Mouse (Mus musculus): ENCODE measurements around the gene Gm19402. TPM values are rescaled to one million over a fixed set of nuclear protein-coding genes. Genes with fewer than 3 reads are reported as not detected.
A peak's percentile ranks its signal among the peaks of the same experiment; 100 is the strongest.

Gene Gm19402
- total RNA-seq, 2 experiments from 2014 or later: not detected

- no peak for ATAC-seq (ENCODE audit: poor library complexity, severe bottlenecking)
Observed at GRCm38 (mm10) chr10:77667402-77667801, 23.2 kb downstream of the Gm19402 start.

DNA sequence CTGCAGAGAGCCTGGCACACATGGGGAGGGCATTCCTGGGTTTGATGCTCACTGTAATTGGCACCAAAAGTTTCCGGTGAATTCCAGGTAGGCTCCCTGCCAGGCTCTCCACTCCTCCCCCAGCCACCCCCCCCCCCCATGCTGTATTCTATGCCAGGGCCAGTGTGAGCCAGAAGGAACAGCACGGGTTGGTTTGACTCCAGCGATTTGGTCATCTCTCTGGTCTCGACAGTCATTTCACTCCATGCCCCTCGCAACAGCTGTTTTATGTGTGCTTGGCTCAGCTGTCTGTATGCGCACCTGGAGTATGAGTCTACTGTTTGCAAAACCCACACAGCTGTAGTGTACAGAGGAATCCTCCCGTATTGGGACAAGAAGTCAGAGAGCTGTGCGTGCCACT, 24.2 kb downstream of the Gm19402 start:
- ATAC-seq (ENCODE audit: poor library complexity, severe bottlenecking): no peak

- ATAC-seq (ENCODE audit: poor library complexity, severe bottlenecking): no peak
Observed at GRCm38 (mm10) chr10:77663949-77664665, 26.4 kb downstream of the Gm19402 start.

DNA sequence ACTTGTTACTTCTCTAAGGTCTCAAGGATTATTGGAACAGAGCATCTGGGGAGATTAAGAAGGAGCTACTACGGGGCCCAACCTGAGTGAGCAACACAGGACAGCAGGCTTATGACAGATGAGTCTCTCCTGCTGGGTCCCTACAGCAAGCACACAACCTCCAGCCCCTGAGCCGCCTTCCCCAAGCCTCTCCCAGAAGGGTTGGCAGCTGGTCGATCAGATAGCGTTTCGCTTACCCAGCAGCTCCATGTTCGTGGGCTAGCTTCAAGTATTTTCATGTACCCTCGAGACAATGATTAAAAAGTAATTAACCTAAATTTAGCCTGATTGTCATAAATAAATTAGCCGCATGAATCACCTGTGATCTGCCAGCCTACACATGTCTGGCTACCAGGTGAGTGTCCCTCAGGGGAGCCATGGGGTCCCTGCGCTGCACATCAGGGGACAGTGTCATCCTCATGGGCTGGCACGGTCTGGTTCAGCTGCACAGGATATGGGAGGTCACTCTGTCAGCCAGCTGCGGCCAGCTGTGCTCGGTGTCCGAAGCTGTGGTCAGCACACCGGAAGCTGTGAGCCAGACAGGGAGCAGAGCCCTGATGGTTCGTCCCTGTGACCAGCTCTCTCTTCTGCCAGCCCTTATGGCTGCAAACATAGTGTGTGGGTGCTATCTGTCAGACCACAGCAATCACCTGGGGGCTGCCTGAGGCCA, 32.1 kb downstream of the Gm19402 start:
- ATAC-seq (ENCODE audit: poor library complexity, severe bottlenecking): no peak

DNA sequence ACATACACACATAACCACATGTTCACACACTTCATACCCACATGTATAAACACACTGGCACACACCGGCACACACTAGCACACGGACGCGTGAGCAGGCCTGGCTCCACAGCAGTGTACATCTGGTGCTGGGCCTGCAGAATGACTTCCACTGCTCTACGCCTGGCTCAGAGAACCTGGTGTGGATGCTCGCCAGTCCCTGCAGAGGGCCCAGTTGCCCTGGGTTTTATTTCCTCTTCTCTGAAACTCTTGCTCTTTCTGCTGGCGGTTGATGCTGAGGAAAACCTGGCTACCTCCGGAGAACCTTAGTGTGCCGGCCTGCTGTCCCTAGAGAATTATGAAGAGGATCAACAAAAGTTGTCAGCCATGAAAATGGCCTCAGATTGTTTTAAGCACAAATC, 38.5 kb downstream of the Gm19402 start:
- ATAC-seq (ENCODE audit: poor library complexity, severe bottlenecking): no peak

- no peak for ATAC-seq (ENCODE audit: poor library complexity, severe bottlenecking)
Observed at GRCm38 (mm10) chr10:77647901-77648300, 42.7 kb downstream of the Gm19402 start.

- no peak for ATAC-seq (ENCODE audit: poor library complexity, severe bottlenecking)
Observed at GRCm38 (mm10) chr10:77647461-77647860, 43.1 kb downstream of the Gm19402 start.

- ATAC-seq (ENCODE audit: poor library complexity, severe bottlenecking): peak; percentile 91
Observed at GRCm38 (mm10) chr10:77645571-77645970, 45.0 kb downstream of the Gm19402 start.

DNA sequence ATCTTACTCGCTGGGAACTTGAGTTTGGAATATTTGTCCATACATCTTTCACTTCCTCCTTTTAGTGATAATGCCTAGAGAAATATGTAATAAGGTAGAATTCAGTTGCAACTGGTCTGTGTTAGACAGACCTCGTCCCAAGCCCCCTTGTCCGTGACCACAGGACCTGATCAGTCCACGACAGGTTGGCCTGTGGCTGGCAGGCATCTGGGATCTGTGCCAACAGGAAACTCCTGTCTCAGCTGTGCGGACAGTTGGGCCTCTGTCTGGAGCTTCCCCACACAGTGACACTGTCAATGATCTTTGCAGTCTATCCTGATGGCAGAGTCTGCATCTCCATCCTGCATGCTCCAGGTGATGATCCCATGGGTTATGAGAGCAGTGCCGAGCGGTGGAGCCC, 47.4 kb downstream of the Gm19402 start:
- no peak for ATAC-seq (ENCODE audit: poor library complexity, severe bottlenecking)

Other genes with a start within 250 kb of the Gm19402 start
- gene Fam207a, start 175.0 kb downstream of the Gm19402 start, total RNA-seq (2015): 11.5 and 11.7 TPM in 2 replicates
- 36.3 and 46.5 TPM in 2 replicates for gene Fam207a, start 175.0 kb downstream of the Gm19402 start, total RNA-seq (2017)
- gene Itgb2, start 160.5 kb downstream of the Gm19402 start, total RNA-seq (2015): 342 TPM in 2 replicates
- 400 and 419 TPM in 2 replicates for gene Itgb2, start 160.5 kb downstream of the Gm19402 start, total RNA-seq (2017)
- gene Pttg1ip, start 109.0 kb downstream of the Gm19402 start, total RNA-seq (2015): 82.8 and 97.8 TPM in 2 replicates
- 50.0 and 54.8 TPM in 2 replicates for gene Pttg1ip, start 109.0 kb downstream of the Gm19402 start, total RNA-seq (2017)
- 22.1 and 22.7 TPM in 2 replicates for gene Sumo3, start 84.7 kb downstream of the Gm19402 start, total RNA-seq (2015)
- 118 and 137 TPM in 2 replicates for gene Sumo3, start 84.7 kb downstream of the Gm19402 start, total RNA-seq (2017)
- not detected in 2 replicates for gene Gm49325, start 84.6 kb downstream of the Gm19402 start, total RNA-seq (2015)
- not detected in 2 replicates for gene Gm49325, start 84.6 kb downstream of the Gm19402 start, total RNA-seq (2017)
- gene Ube2g2, start 68.5 kb downstream of the Gm19402 start, total RNA-seq (2015): 15.3 and 18.1 TPM in 2 replicates
- gene Ube2g2, start 68.5 kb downstream of the Gm19402 start, total RNA-seq (2017): 27.4 and 40.0 TPM in 2 replicates
- not detected in 2 replicates for gene Tspear, start 4.2 kb downstream of the Gm19402 start, total RNA-seq (2015)
- not detected in 2 replicates for gene Tspear, start 4.2 kb downstream of the Gm19402 start, total RNA-seq (2017)
- not detected in 2 replicates for gene Gm9508, start 6.5 kb upstream of the Gm19402 start, total RNA-seq (2015)
- gene Gm9508, start 6.5 kb upstream of the Gm19402 start, total RNA-seq (2017): not detected in 2 replicates
- gene Gm10272, start 15.9 kb upstream of the Gm19402 start, total RNA-seq (2015): not detected in 2 replicates
- gene Gm10272, start 15.9 kb upstream of the Gm19402 start, total RNA-seq (2017): not detected in 2 replicates
- not detected in 2 replicates for gene Gm10024, start 20.7 kb upstream of the Gm19402 start, total RNA-seq (2015)
- not detected in 2 replicates for gene Gm10024, start 20.7 kb upstream of the Gm19402 start, total RNA-seq (2017)
- gene Gm10142, start 25.1 kb upstream of the Gm19402 start, total RNA-seq (2015): not detected in 2 replicates
- gene Gm10142, start 25.1 kb upstream of the Gm19402 start, total RNA-seq (2017): not detected in 2 replicates
- gene Krtap12-1, start 29.8 kb upstream of the Gm19402 start, total RNA-seq (2015): not detected in 2 replicates
- not detected in 2 replicates for gene Krtap12-1, start 29.8 kb upstream of the Gm19402 start, total RNA-seq (2017)
- gene Gm10100, start 35.7 kb upstream of the Gm19402 start, total RNA-seq (2015): not detected in 2 replicates
- gene Gm10100, start 35.7 kb upstream of the Gm19402 start, total RNA-seq (2017): not detected in 2 replicates
- not detected in 2 replicates for gene Gm18596, start 51.9 kb upstream of the Gm19402 start, total RNA-seq (2015)
- not detected in 2 replicates for gene Gm18596, start 51.9 kb upstream of the Gm19402 start, total RNA-seq (2017)
- not detected in 2 replicates for gene Gm9736, start 60.6 kb upstream of the Gm19402 start, total RNA-seq (2015)
- gene Gm9736, start 60.6 kb upstream of the Gm19402 start, total RNA-seq (2017): not detected in 2 replicates
- gene Gm3233, start 68.9 kb upstream of the Gm19402 start, total RNA-seq (2015): not detected in 2 replicates
- gene Gm3233, start 68.9 kb upstream of the Gm19402 start, total RNA-seq (2017): not detected in 2 replicates
- not detected in 2 replicates for gene Gm3238, start 80.6 kb upstream of the Gm19402 start, total RNA-seq (2015)
- gene Gm3238, start 80.6 kb upstream of the Gm19402 start, total RNA-seq (2017): not detected in 2 replicates
- not detected in 2 replicates for gene Gm7138, start 86.2 kb upstream of the Gm19402 start, total RNA-seq (2015)
- not detected in 2 replicates for gene Gm7138, start 86.2 kb upstream of the Gm19402 start, total RNA-seq (2017)
- not detected in 2 replicates for gene Gm3250, start 91.8 kb upstream of the Gm19402 start, total RNA-seq (2015)
- not detected in 2 replicates for gene Gm3250, start 91.8 kb upstream of the Gm19402 start, total RNA-seq (2017)
- not detected in 2 replicates for gene Gm7137, start 97.4 kb upstream of the Gm19402 start, total RNA-seq (2015)
- not detected in 2 replicates for gene Gm7137, start 97.4 kb upstream of the Gm19402 start, total RNA-seq (2017)
- not detected in 2 replicates for gene Gm9639, start 104.3 kb upstream of the Gm19402 start, total RNA-seq (2015)
- gene Gm9639, start 104.3 kb upstream of the Gm19402 start, total RNA-seq (2017): not detected in 2 replicates
- not detected in 2 replicates for gene Gm19668, start 108.4 kb upstream of the Gm19402 start, total RNA-seq (2015)
- gene Gm19668, start 108.4 kb upstream of the Gm19402 start, total RNA-seq (2017): not detected in 2 replicates
- gene Gm9507, start 121.1 kb upstream of the Gm19402 start, total RNA-seq (2015): not detected in 2 replicates
- gene Gm9507, start 121.1 kb upstream of the Gm19402 start, total RNA-seq (2017): not detected in 2 replicates
- gene Gm2696, start 123.9 kb upstream of the Gm19402 start, total RNA-seq (2015): not detected in 2 replicates
- not detected in 2 replicates for gene Gm2696, start 123.9 kb upstream of the Gm19402 start, total RNA-seq (2017)
- gene Krtap10-4, start 136.3 kb upstream of the Gm19402 start, total RNA-seq (2015): not detected in 2 replicates
- gene Krtap10-4, start 136.3 kb upstream of the Gm19402 start, total RNA-seq (2017): not detected in 2 replicates
- not detected in 2 replicates for gene Krtap10-10, start 145.2 kb upstream of the Gm19402 start, total RNA-seq (2015)
- gene Krtap10-10, start 145.2 kb upstream of the Gm19402 start, total RNA-seq (2017): not detected in 2 replicates
- not detected in 2 replicates for gene Gm36176, start 156.0 kb upstream of the Gm19402 start, total RNA-seq (2015)
- not detected in 2 replicates for gene Gm36176, start 156.0 kb upstream of the Gm19402 start, total RNA-seq (2017)
- gene Gm10318, start 162.1 kb upstream of the Gm19402 start, total RNA-seq (2015): not detected in 2 replicates
- not detected in 2 replicates for gene Gm10318, start 162.1 kb upstream of the Gm19402 start, total RNA-seq (2017)
- not detected in 2 replicates for gene Gm3285, start 171.2 kb upstream of the Gm19402 start, total RNA-seq (2015)
- gene Gm3285, start 171.2 kb upstream of the Gm19402 start, total RNA-seq (2017): not detected in 2 replicates
- gene Lrrc3, start 211.8 kb upstream of the Gm19402 start, total RNA-seq (2015): 0.07 TPM in 1 of 2 replicates, not detected in the other
- not detected in 2 replicates for gene Lrrc3, start 211.8 kb upstream of the Gm19402 start, total RNA-seq (2017)